Mouse (Mus musculus) liver, postnatal 0 days (tissue): Measurements from ENCODE around the gene Gfm2. TPM values are rescaled to one million over a fixed set of nuclear protein-coding genes. Genes with fewer than 3 reads are reported as not detected.
A peak's percentile ranks its signal among the peaks of the same experiment; 100 is the strongest.

Source experiments
- ATAC-seq: fragments of 200-750 bp; cut with Nextera tagmentation; 2 replicates; pipeline ENCODE4 v1.8.0; 2017; ENCODE audit warnings: mild to moderate bottlenecking, moderate library complexity
- DNase-seq: peaks from one replicate; pipeline ENCODE4 v3.0.0-alpha.2; 2016
- H3K27ac ChIP-seq: fragments of 300-500 bp; sonication (generic); 2 replicates; pipeline ENCODE4 v1.5.1; 2014; ENCODE audit warnings: antibody characterized with exemption, moderate library complexity, mild to moderate bottlenecking, low read depth
- H3K27me3 ChIP-seq: fragments of 300-500 bp; sonication (generic); 2 replicates; pipeline ENCODE4 v1.6.1; 2014; ENCODE audit warnings: low read length, control low read depth, mixed read lengths; ENCODE audit not compliant: insufficient read depth
- H3K36me3 ChIP-seq: fragments of 300-500 bp; sonication (generic); replicated peaks from 2 replicates; pipeline ENCODE4 v1.6.1; 2014; ENCODE audit warnings: mild to moderate bottlenecking, control low read depth, low read length, moderate library complexity, mixed read lengths; ENCODE audit not compliant: insufficient read depth
- H3K4me1 ChIP-seq: fragments of 300-500 bp; sonication (generic); 2 replicates; pipeline ENCODE4 v1.6.1; 2014; ENCODE audit warnings: antibody characterized with exemption, mild to moderate bottlenecking, control low read depth; ENCODE audit not compliant: insufficient read depth
- H3K4me2 ChIP-seq: fragments of 300-500 bp; sonication (generic); 2 replicates; pipeline ENCODE4 v1.6.1; 2014; ENCODE audit warnings: low read depth, mild to moderate bottlenecking, low read length, moderate library complexity, mixed read lengths
- H3K4me3 ChIP-seq: fragments of 300-500 bp; sonication (generic); 2 replicates; pipeline ENCODE4 v1.5.1; 2014; ENCODE audit warnings: low read depth, low read length
- H3K9ac ChIP-seq: fragments of 300-500 bp; sonication (generic); replicated peaks from 2 replicates; pipeline ENCODE4 v1.6.1; 2014; ENCODE audit warnings: mild to moderate bottlenecking, moderate library complexity
- H3K9me3 ChIP-seq: fragments of 300-500 bp; sonication (generic); 2 replicates; pipeline ENCODE4 v1.6.1; 2016; ENCODE audit warnings: mild to moderate bottlenecking, control low read depth, low read length, mixed read lengths
- CTCF ChIP-seq: sonication (generic); IDR thresholded peaks from 2 replicates; pipeline ENCODE4 v1.5.1; 2016; ENCODE audit warnings: antibody characterized with exemption, low read depth
- EP300 ChIP-seq: IDR thresholded peaks from 2 replicates; pipeline ENCODE4 v1.6.1; 2016; ENCODE audit warnings: antibody characterized with exemption, low read depth, mild to moderate bottlenecking
- WGBS: fragments of 180-500 bp; shearing (Covaris S2); extraction: QIAGEN DNeasy Blood & Tissue Kit; methylation state at CpG from one replicate; pipeline ENCODE4 v1.1.7; 2014; ENCODE audit not compliant: insufficient replicate concordance; 5-methylcytosine and 5-hydroxymethylcytosine counted together
- polyA plus RNA-seq: library from polyadenylated mRNA; unstranded; fragments of >200 nt; fragmentation: Nextera tagmentation; extraction: Ambion mirVana; gene quantifications from 2 replicates; pipeline ENCODE4 v1.2.1, GENCODE M21; 2015

Gfm2 gene
- polyA plus RNA-seq, 1 experiment from 2014 or later, result 11.0 TPM

- TF ChIP-seq EP300 (no peak), CTCF (no peak)
- WGBS, result 76% methylated on average over 5 of the region's 5 CpGs
- Histone ChIP-seq H3K9ac (no peak overlapping the region), H3K4me2 (no peak overlapping the region), H3K36me3 (no peaks in the 10 kb centered on the region), H3K4me3 (no peak overlapping the region), H3K9me3 (no peaks in the 10 kb centered on the region), H3K27me3 (no peaks in the 10 kb centered on the region), H3K27ac (no peak overlapping the region), H3K4me1 (no peaks in the 10 kb centered on the region)
- ATAC-seq, result no peak
- DNase-seq, result no peak
Observed at GRCm38 (mm10) chr13:97216196-97216595, 78.5 kb downstream of the Gfm2 start.

- no peak for DNase-seq
- TF ChIP-seq EP300, result no peak
- 75% methylated on average over 3 of the region's 3 CpGs for WGBS
Observed at GRCm38 (mm10) chr13:97220022-97220421, 82.3 kb downstream of the Gfm2 start.

GRCm38 (mm10) chr13:97223856-97224255, 86.1 kb downstream of the Gfm2 start:
- Histone ChIP-seq H3K27ac (no peak overlapping the region), H3K27me3 (no peaks in the 10 kb centered on the region), H3K9me3 (no peaks in the 10 kb centered on the region), H3K4me1 (peaks cover 6% of the 10 kb centered on the region; the same call in 1 of the 2 replicates), H3K36me3 (no peaks in the 10 kb centered on the region), H3K9ac (no peak overlapping the region), H3K4me2 (no peak overlapping the region), H3K4me3 (no peak overlapping the region)
- 66% methylated on average over 8 of the region's 8 CpGs for WGBS
- ATAC-seq (peak; percentile 1; the same call in 1 of the 2 replicates), DNase-seq (no peak)
- TF ChIP-seq CTCF (no peak), EP300 (no peak)

More at GRCm38 (mm10) chr13:97220022-97220421, 82.3 kb downstream of the Gfm2 start:
- H3K4me1 ChIP-seq, result peaks cover 4% of the 10 kb centered on the region; the same call in 1 of the 2 replicates
- no peaks in the 10 kb centered on the region for H3K27me3 ChIP-seq
- no peak overlapping the region for H3K9ac ChIP-seq
- H3K36me3 ChIP-seq, result no peaks in the 10 kb centered on the region
- H3K4me2 ChIP-seq, result no peak overlapping the region
- no peak for ATAC-seq
- H3K9me3 ChIP-seq, result no peaks in the 10 kb centered on the region
- H3K4me3 ChIP-seq, result no peak overlapping the region
- H3K27ac ChIP-seq, result no peak overlapping the region

- H3K4me2 ChIP-seq, result peak overlapping the region; percentile 38
- DNase-seq (peak; percentile 54), ATAC-seq (peak; percentile 95)
- H3K36me3 ChIP-seq, result no peaks in the 10 kb centered on the region
- WGBS, result 50% methylated on average over 10 of the region's 10 CpGs
- H3K9ac ChIP-seq, result no peak overlapping the region
- H3K27me3 ChIP-seq, result no peaks in the 10 kb centered on the region
- peaks cover 6% of the 10 kb centered on the region; the same call in 1 of the 2 replicates for H3K4me1 ChIP-seq
- no peak overlapping the region for H3K4me3 ChIP-seq
- H3K9me3 ChIP-seq, result no peaks in the 10 kb centered on the region
- TF ChIP-seq EP300 (peak; percentile 45; the same call in 1 of the 2 replicates), CTCF (no peak)
- peak overlapping the region; percentile 86 for H3K27ac ChIP-seq
Observed at GRCm38 (mm10) chr13:97224341-97224982, 86.7 kb downstream of the Gfm2 start.

GRCm38 (mm10) chr13:97225130-97225529, 87.4 kb downstream of the Gfm2 start:
- Histone ChIP-seq H3K4me1 (peaks cover 6% of the 10 kb centered on the region; the same call in 1 of the 2 replicates), H3K9me3 (no peaks in the 10 kb centered on the region), H3K36me3 (no peaks in the 10 kb centered on the region), H3K4me3 (no peak overlapping the region), H3K9ac (no peak overlapping the region), H3K27me3 (no peaks in the 10 kb centered on the region), H3K4me2 (peak overlapping the region; percentile 38; the same call in 1 of the 2 replicates), H3K27ac (peak overlapping the region; percentile 86)
- ATAC-seq (no peak; the same call in 1 of the 2 replicates), DNase-seq (no peak)
- TF ChIP-seq EP300, result no peak
- no peak for TF ChIP-seq CTCF
- 72% methylated on average over 17 of the region's 17 CpGs for WGBS

- H3K4me2 ChIP-seq, result no peak overlapping the region
- no peak for ATAC-seq
- H3K27ac ChIP-seq, result no peak overlapping the region
- no peak overlapping the region for H3K4me3 ChIP-seq
- H3K9ac ChIP-seq, result no peak overlapping the region
- TF ChIP-seq EP300 (no peak), CTCF (no peak)
- H3K36me3 ChIP-seq, result no peaks in the 10 kb centered on the region
- no peaks in the 10 kb centered on the region for H3K9me3 ChIP-seq
- 73% methylated on average over 3 of the region's 3 CpGs for WGBS
- no peaks in the 10 kb centered on the region for H3K27me3 ChIP-seq
- peaks cover 6% of the 10 kb centered on the region; the same call in 1 of the 2 replicates for H3K4me1 ChIP-seq
- DNase-seq, result no peak
Observed at GRCm38 (mm10) chr13:97227795-97228194, 90.1 kb downstream of the Gfm2 start.
